In genomic region chr10:53925456-53925855, GRCm38 (mm10) we compare ENCODE assay signal across 17 mouse cellular contexts.
DNase-seq lines count a peak whose midpoint lies in the region; ATAC-seq and TF ChIP-seq lines count a peak whose summit lies in the region.
"Had no signal": no experiment of that assay in that cellular context is flagged by ENCODE, and none has a peak within 500 bp of the region (broad histone marks: within the 10 kb centered on the region; RNA-seq: fewer than 3 reads in every experiment).

No protein-coding gene starts in this region.

- no peak overlapping the region for H3K4me3 ChIP-seq in bone marrow macrophage, adult 2 months (ENCODE audit: insufficient read depth, low read length)
- H3K4me3 ChIP-seq: embryonic facial prominence, embryonic 13.5 days; intestine, embryonic 15.5 days; limb, embryonic 13.5 days; midbrain, embryonic 12.5 days; neural tube, embryonic 12.5 days had no signal

- no peak for TF ChIP-seq CTCF in bone marrow macrophage, adult 2 months (IDR thresholded peaks at IDR 0.05; ENCODE audit: low read depth, low read length)

- ATAC-seq in megakaryocyte progenitor cell, adult 5-6 weeks (replicated peaks; ENCODE audit: poor library complexity), result peak; percentile 52
- ATAC-seq: intestine, embryonic 15.5 days had no signal

- TF ChIP-seq POLR2A in bone marrow macrophage, adult 2 months (IDR thresholded peaks at IDR 0.05; ENCODE audit: borderline replicate concordance, low read depth, low read length), result no peak

- H3K27ac ChIP-seq in bone marrow macrophage, adult 2 months (ENCODE audit: insufficient read depth, low read depth, low read length), result peak overlapping the region; percentile 30; the same call in 1 of the 2 replicates
- H3K27ac ChIP-seq: embryonic facial prominence, embryonic 13.5 days; intestine, embryonic 15.5 days; limb, embryonic 13.5 days; midbrain, embryonic 12.5 days; neural tube, embryonic 12.5 days had no signal

- peaks cover 26% of the 10 kb centered on the region for H3K4me1 ChIP-seq in bone marrow macrophage, adult 2 months (ENCODE audit: control insufficient read depth, insufficient read depth, low read length)
- H3K4me1 ChIP-seq: embryonic facial prominence, embryonic 13.5 days; intestine, embryonic 15.5 days; limb, embryonic 13.5 days; midbrain, embryonic 12.5 days; neural tube, embryonic 12.5 days had no signal

- intact Hi-C loops in left cerebral cortex, postnatal 25 days (cut with DNase I), result no loop called here
- intact Hi-C loops in left cerebral cortex, postnatal 36 days (cut with DNase I), result no loop called here

- peak; percentile 14 to 57 for DNase-seq in frontal cortex, adult 2 months (ENCODE audit: extremely low spot score in 1 of 2, low spot score in 1 of 2)
- no peak for DNase-seq in frontal cortex, postnatal 10 days (ENCODE audit: low spot score in 2 of 2)
- peak; percentile 20 to 74 for DNase-seq in left cerebral cortex, postnatal 25 days (ENCODE audit: low spot score in 2 of 2)
- no peak for DNase-seq in left cerebral cortex, postnatal 36 days (ENCODE audit: low spot score in 2 of 2)
- no peak for DNase-seq in yolk sac, embryonic 10.5 days (ENCODE audit: low spot score)
- DNase-seq in kidney, adult 11 months, result no peak
- DNase-seq: adrenal gland, postnatal 36 days; cerebellum, adult 9-11 months; kidney, postnatal 36 days; retina, postnatal 1 day had no signal

Comparison
In these comparisons a context has a peak if more than half of its experiments do, and no peak if none do; other contexts are left out.
1. DNase-seq: peak in frontal cortex, adult 2 months (2 of 2) and left cerebral cortex, postnatal 25 days (2 of 2); none in frontal cortex, postnatal 10 days (0 of 2), left cerebral cortex, postnatal 36 days (0 of 2), yolk sac, embryonic 10.5 days (single experiment) and kidney, adult 11 months (single experiment).